Mouse (Mus musculus): Measurements from ENCODE around the gene Glipr1l2.
"Not testable (repeated sequence)": the region's sequence is repeated elsewhere in the genome, so short reads cannot be mapped to it uniquely, and the experiment has no call there.

The Glipr1l2 gene

GRCm38 (mm10) chr10:112083157-112083556 is at the start of gene Glipr1l2:
TSS of gene Glipr1l2 (plus strand) at chr10:112083354.
- no peak for DNase-seq

- DNase-seq = not testable (repeated sequence)
Observed at GRCm38 (mm10) chr10:112043523-112043922, 39.6 kb upstream of the Glipr1l2 start.

- not testable (repeated sequence) for DNase-seq
Observed at GRCm38 (mm10) chr10:112044283-112044682, 38.9 kb upstream of the Glipr1l2 start.

- no peak for DNase-seq
Observed at GRCm38 (mm10) chr10:112051220-112051619, 31.9 kb upstream of the Glipr1l2 start.

GRCm38 (mm10) chr10:112051956-112052355 is 31.2 kb upstream of the Glipr1l2 start:
- not testable (repeated sequence) for DNase-seq

- peak; percentile 87 for DNase-seq
Observed at GRCm38 (mm10) chr10:112059702-112060582, 23.2 kb upstream of the Glipr1l2 start, which contains the start of gene Glipr1l1. TSS of gene Glipr1l1 (plus strand) at chr10:112060189.

GRCm38 (mm10) chr10:112060583-112060934 is 22.6 kb upstream of the Glipr1l2 start:
- DNase-seq = not testable (repeated sequence)

- DNase-seq = no peak
Observed at GRCm38 (mm10) chr10:112080044-112080443, 3.1 kb upstream of the Glipr1l2 start.

GRCm38 (mm10) chr10:112105785-112106184 is 22.6 kb downstream of the Glipr1l2 start:
- DNase-seq = peak; percentile 10

- no peak for DNase-seq
Observed at GRCm38 (mm10) chr10:112110401-112110800, 27.2 kb downstream of the Glipr1l2 start.

- not testable (repeated sequence) for DNase-seq
Observed at GRCm38 (mm10) chr10:112125090-112125489, 41.9 kb downstream of the Glipr1l2 start.

- DNase-seq = not testable (repeated sequence)
Observed at GRCm38 (mm10) chr10:112127682-112128230, 44.6 kb downstream of the Glipr1l2 start.

- DNase-seq = no peak
Observed at GRCm38 (mm10) chr10:112132194-112132593, 49.0 kb downstream of the Glipr1l2 start.

- peak; percentile 73 for DNase-seq
Observed at GRCm38 (mm10) chr10:112138050-112138870, 55.1 kb downstream of the Glipr1l2 start.

- DNase-seq = no peak
Observed at GRCm38 (mm10) chr10:112138871-112139430, 55.8 kb downstream of the Glipr1l2 start.

GRCm38 (mm10) chr10:112139834-112140233 is 56.7 kb downstream of the Glipr1l2 start:
- DNase-seq = no peak

Measured in layer of hippocampus, adult 9-11 months (tissue).